Mouse (Mus musculus): ENCODE data around the gene Mlc1. TPM values are rescaled to one million over a fixed set of nuclear protein-coding genes. Genes with fewer than 3 reads are reported as not detected.

Gene Mlc1
- total RNA-seq, 2 experiments from 2014 or later: 0.12 TPM; not detected in 1

DNA sequence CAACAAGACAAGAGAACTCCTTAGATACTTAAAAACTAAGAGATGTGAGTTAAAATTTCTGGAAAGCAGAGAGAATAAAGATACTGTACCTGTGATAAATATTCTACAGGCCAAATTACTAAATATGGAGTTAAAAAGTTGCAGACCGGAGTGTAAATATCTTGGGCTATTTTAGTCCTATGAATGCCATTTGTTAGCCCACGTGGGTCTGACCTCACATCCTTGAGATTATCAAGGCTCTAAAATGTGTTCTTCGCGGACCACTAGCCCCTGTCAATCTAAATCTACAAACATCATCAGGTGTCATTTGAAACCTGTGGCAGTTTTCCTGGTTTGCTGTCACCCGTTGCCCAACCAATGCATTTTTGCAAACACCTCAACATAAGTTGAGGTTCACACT lies 36.0 kb downstream of the Mlc1 start:
- DNase-seq (ENCODE audit: low spot score in 2 of 2): no peak

GRCm38 (mm10) chr15:88937291-88937650 lies 41.5 kb downstream of the Mlc1 start:
- no peak for DNase-seq (ENCODE audit: low spot score in 2 of 2)

DNA sequence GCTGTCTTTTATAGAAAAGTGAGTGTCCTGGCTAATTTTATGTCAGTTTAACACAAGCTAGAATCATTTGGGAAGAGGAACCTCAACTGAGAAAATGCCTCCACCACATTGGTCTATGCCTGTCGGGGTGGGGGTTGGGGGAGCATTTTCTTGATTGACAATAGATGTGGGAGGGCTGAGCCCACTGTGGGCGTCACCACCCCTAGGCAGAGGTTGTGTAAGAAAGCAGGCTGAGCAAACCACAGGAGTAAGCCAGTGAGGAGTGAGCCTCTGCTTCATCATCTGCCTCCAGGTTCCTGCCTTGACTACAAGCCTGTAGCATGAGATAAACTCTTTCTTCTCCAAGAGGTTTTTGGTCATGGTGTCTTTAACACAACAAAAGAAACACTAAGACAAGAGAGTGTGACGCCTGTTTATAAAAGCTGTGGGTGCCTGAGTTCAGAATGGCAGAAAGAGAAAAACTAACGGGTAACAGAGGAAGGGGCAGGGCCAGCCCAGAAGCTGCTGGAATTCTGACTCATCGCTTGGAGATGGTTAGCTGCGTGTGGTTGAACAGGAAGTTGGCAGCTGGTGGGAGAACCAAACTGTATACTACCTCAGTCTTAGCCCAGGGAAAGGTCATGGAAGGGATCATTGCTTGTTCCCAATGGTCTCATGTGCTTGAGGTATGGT lies 42.1 kb downstream of the Mlc1 start:
- DNase-seq (ENCODE audit: low spot score in 2 of 2): no peak

- DNase-seq (ENCODE audit: low spot score in 2 of 2): no peak
Observed at GRCm38 (mm10) chr15:88934141-88934540, 44.7 kb downstream of the Mlc1 start.

DNA sequence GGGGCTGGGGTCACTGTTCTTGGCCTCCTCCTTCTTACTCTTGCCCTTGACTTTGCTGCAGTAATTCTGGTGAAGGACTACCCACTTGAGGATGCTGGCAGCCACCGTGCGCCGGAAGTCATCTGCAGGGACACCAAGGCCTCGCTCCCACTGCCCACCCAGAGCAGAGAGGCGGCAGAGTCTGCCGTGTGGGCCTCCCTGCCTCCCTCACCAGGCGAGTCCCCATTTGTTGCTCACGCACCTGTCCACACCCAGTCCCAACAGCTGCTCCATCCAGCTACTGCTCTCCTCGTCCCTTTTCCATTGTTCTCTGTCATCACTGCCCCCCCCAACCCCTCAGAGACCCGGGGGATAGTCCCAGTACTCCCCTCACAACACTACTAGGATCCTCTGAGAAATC lies 46.1 kb downstream of the Mlc1 start:
- DNase-seq (ENCODE audit: low spot score in 2 of 2): no peak

GRCm38 (mm10) chr15:88921992-88922310 lies 56.9 kb downstream of the Mlc1 start:
- no peak for DNase-seq (ENCODE audit: low spot score in 2 of 2)

- peak; percentile 68 to 77 for DNase-seq (ENCODE audit: low spot score in 2 of 2)
Observed at GRCm38 (mm10) chr15:88921131-88921991, 57.4 kb downstream of the Mlc1 start.

DNA sequence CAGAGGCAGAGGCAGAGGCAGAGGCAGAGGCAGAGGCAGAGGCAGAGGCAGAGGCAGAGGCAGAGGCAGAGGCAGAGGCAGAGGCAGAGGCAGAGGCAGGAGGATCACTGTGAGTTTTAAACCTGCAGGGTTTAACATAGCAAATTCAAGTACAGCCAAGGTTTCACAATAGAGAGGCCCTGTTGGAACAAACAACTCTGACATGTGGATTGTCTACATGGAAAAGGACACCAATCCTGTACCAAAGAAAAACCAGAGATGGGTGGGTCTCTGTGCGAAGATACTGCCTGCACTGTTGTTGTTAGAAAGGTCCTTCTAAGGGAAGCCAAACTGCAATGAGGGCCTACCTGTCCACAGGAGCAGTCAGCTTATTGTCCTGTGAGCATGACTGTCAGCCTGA lies 58.7 kb downstream of the Mlc1 start:
- no peak for DNase-seq (ENCODE audit: low spot score in 2 of 2)

- DNase-seq (ENCODE audit: low spot score in 2 of 2): no peak
Observed at GRCm38 (mm10) chr15:88919328-88919727, 59.5 kb downstream of the Mlc1 start.

GRCm38 (mm10) chr15:88917126-88917525 lies 61.7 kb downstream of the Mlc1 start:
- no peak for DNase-seq (ENCODE audit: low spot score in 2 of 2)

- no peak for DNase-seq (ENCODE audit: low spot score in 2 of 2)
Observed at GRCm38 (mm10) chr15:88916366-88916765, 62.4 kb downstream of the Mlc1 start.

DNA sequence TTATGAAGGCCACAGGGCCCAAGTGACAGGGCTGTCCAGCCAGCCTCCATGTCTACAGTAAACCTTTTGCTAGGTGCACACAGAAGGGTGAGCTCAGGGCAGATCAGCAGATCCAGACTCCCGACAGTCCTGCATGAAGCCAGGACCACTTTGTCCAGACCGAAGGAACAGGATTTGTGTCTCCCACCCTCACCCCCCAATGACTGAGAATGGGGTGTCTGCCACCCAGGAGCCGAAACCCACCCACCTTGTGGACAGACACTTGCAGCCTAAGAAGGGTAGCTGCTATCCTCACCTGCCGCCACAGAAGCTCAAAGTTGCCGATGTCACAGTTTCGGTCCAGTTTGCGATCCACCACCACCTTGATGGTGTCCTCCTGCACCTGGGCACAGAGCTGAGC lies 63.8 kb downstream of the Mlc1 start:
- no peak for DNase-seq (ENCODE audit: low spot score in 2 of 2)

GRCm38 (mm10) chr15:88906347-88906746 lies 72.5 kb downstream of the Mlc1 start:
- DNase-seq (ENCODE audit: low spot score in 2 of 2): no peak

Other genes starting within 250 kb of the Mlc1 start
- gene Brd1, start 244.8 kb downstream of the Mlc1 start, total RNA-seq (2021): 10 to 100 TPM; 39.5 to 44.5 TPM
- gene Zbed4, start 227.3 kb downstream of the Mlc1 start, total RNA-seq (2021): 10 to 100 TPM; 14.2 to 14.8 TPM
- gene Alg12, start 159.7 kb downstream of the Mlc1 start, total RNA-seq (2021): 1 to 10 TPM; 6.9 to 9.0 TPM
- gene Creld2, start 159.4 kb downstream of the Mlc1 start, total RNA-seq (2021): 10 to 100 TPM; 20.8 to 22.0 TPM
- gene Pim3, start 116.8 kb downstream of the Mlc1 start, total RNA-seq (2021): 10 to 100 TPM; 18.5 to 21.0 TPM
- under 1 TPM in 1 of 2 experiments, not detected in 1; 0.10 TPM for gene Ttll8, start 24.6 kb downstream of the Mlc1 start, total RNA-seq (2021)
- gene Mov10l1, start 3.9 kb upstream of the Mlc1 start, total RNA-seq (2021): under 1 TPM in 1 of 2 experiments, not detected in 1; 0.44 TPM
- under 1 TPM; 0.13 to 0.15 TPM for gene Panx2, start 80.7 kb upstream of the Mlc1 start, total RNA-seq (2021)
- gene Trabd, start 96.1 kb upstream of the Mlc1 start, total RNA-seq (2021): 10 to 100 TPM; 33.8 to 34.8 TPM
- gene Selenoo, start 110.1 kb upstream of the Mlc1 start, total RNA-seq (2021): 10 to 100 TPM; 10.5 to 12.4 TPM
- gene Tubgcp6, start 144.1 kb upstream of the Mlc1 start, total RNA-seq (2021): 10 to 100 TPM; 13.5 to 16.6 TPM
- gene Hdac10, start 149.7 kb upstream of the Mlc1 start, total RNA-seq (2021): 10 to 100 TPM; 11.2 to 11.8 TPM
- gene Mapk12, start 161.7 kb upstream of the Mlc1 start, total RNA-seq (2021): 10 to 100 TPM; 54.4 to 57.3 TPM
- gene Mapk11, start 170.6 kb upstream of the Mlc1 start, total RNA-seq (2021): 1 to 10 TPM; 3.4 to 4.1 TPM
- gene Plxnb2, start 201.8 kb upstream of the Mlc1 start, total RNA-seq (2021): 10 to 100 TPM; 81.0 to 84.7 TPM
- gene Dennd6b, start 217.5 kb upstream of the Mlc1 start, total RNA-seq (2021): 1 to 10 TPM; 7.9 to 9.0 TPM
- gene Ppp6r2, start 232.5 kb upstream of the Mlc1 start, total RNA-seq (2021): 10 to 100 TPM; 64.2 to 70.0 TPM

Measured in gastrocnemius, postnatal 4 days (tissue).